Mouse (Mus musculus): ENCODE data around the gene Lce1h. TPM values are rescaled to one million over a fixed set of nuclear protein-coding genes. Genes with fewer than 3 reads are reported as not detected.

The Lce1h gene
- not detected for polyA plus RNA-seq (2017; shearing (Covaris generic))

DNA sequence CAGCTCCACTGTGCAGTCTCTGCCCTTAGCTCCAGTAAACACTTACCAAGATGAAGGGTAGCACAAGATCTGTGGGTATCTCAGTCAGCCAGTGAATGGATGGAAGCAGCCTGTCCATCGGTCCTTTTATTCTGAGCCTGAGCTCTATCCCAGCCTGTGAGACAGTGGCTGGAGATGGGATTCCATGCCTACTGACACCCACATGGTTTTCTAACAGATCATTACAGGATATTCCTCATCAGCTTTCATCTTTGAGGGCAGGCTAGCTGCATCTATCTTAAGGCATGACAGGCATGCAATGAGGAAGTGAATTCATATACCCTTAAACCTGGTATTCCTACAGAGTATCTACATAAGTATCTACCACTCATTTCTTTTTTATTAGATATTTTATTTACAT, at the start of gene Lce1h:
Lce1h (minus strand) TSS at position 101 of the 400 bp plus-strand sequence.

DNA sequence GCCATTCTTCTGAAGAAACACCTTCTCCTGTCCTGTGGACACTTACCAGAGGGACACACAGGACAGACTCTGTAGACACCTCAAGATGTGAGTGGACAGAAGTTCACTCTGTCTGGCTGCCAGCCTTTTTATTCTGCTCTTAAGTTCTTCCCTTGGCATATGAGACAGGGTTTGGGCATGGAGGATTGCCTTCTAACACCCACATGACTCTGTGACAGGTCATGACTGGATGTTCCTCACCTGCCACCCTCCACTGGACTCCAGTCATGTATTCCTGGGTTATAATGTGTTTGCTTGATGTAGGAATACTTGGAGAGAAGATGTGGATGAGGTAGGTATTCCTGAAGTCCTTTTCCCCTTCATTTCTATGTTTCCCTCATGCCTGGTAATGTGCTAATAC, 42.9 kb upstream of the Lce1h start, which contains the start of gene Lce1k:
Lce1k (minus strand) TSS at position 101 of the 400 bp plus-strand sequence.

GRCm38 (mm10) chr3:92790414-92790813, 25.5 kb upstream of the Lce1h start, which contains the start of gene Lce1j:
Lce1j (minus strand) TSS chr3:92790514.

DNA sequence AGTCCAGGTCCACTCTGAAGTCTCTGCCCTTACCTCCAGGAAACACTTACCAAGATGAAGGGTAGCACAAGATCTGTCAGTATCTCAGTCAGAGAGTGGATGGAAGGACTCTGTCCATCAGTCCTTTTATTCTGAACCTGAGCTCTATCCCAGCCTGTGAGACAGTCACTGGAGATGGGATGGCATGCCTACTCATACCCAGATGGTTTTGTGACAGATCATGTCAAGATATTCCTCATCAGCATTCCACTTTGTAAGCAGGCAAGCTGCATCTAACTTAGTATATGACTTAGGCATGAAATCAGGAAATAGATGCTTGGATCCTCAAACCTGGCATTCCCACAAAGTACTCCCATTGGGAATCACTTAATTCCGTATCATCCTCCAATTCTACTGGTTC, 13.9 kb upstream of the Lce1h start, which contains the start of gene Lce1i:
Lce1i (minus strand) TSS at position 101 of the 400 bp plus-strand sequence.

DNA sequence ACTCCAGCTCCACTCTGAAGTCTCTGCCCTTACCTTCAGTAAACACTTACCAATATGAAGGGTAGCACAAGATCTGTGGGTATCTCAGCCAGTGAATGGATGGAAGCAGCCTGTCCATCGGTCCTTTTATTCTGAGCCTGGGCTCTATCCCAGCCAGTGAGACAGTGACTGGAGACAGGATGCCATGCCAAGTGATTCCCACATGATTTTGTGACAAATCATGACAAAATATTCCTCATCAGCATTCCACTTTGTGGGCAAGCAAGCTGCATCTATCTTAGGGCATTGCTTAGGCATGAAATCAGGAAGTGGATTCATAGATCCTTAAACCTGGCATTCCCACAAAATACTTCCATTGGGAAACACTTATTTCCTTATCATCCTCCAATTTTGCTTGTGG, 12.6 kb downstream of the Lce1h start, which contains the start of gene Lce1g:
Lce1g (minus strand) TSS at position 101 of the 400 bp plus-strand sequence.

DNA sequence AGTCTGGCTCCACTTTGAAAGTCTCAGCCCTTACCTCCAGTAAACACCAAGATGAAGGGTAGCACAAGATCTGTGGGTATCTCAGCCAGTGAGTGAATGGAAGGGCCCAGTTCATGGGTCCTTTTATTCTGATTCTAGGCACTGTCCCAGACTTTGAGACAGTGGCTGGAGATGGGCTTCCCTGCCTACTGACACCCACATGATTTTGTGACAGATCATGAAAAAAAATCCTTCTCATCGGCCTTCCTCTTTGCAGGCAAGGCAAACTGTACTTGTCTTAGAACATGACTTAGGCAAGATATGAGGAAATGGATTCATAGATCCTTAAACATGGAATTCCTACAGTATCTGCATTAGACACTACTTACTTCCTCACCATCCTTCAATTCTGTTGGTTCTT, 25.9 kb downstream of the Lce1h start, which contains the start of gene Gm38119:
Gm38119 (minus strand) TSS at position 101 of the 400 bp plus-strand sequence.

DNA sequence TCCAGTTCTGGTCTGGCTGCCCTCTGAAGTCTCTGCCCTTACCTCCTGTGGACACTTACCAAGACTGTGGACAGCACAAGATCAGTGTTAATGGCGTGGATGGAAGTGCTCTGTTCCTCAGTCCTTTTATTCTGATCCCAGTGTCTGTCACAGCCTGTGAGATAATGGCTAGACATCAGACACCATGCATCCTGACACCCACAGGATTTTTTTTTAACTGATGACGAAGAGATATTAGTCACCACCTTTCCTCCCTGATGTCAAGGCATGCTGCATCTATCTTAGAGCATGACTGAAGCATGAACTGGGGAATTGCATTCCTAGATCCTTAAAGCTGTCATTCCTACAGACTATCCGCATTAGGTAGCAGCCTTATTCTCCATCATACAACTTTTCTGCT, 44.6 kb downstream of the Lce1h start, which contains the start of gene Lce1f:
Lce1f (minus strand) TSS at position 101 of the 400 bp plus-strand sequence.

Other genes with a start within 250 kb of the Lce1h start
- not detected for gene 2310046K23Rik, start 230.6 kb downstream of the Lce1h start, polyA plus RNA-seq (2017; shearing (Covaris generic))
- gene Ivl, start 191.3 kb downstream of the Lce1h start, polyA plus RNA-seq (2017; shearing (Covaris generic)), result not detected
- not detected for gene Smcp, start 176.1 kb downstream of the Lce1h start, polyA plus RNA-seq (2017; shearing (Covaris generic))
- not detected for gene 2210017I01Rik, start 157.6 kb downstream of the Lce1h start, polyA plus RNA-seq (2017; shearing (Covaris generic))
- not detected for gene Lce6a, start 143.4 kb downstream of the Lce1h start, polyA plus RNA-seq (2017; shearing (Covaris generic))
- not detected for gene Lce1a1, start 116.8 kb downstream of the Lce1h start, polyA plus RNA-seq (2017; shearing (Covaris generic))
- not detected for gene Lce1b, start 108.1 kb downstream of the Lce1h start, polyA plus RNA-seq (2017; shearing (Covaris generic))
- gene Lce1a2, start 94.8 kb downstream of the Lce1h start, polyA plus RNA-seq (2017; shearing (Covaris generic)), result not detected
- not detected for gene Lce1c, start 85.8 kb downstream of the Lce1h start, polyA plus RNA-seq (2017; shearing (Covaris generic))
- gene Lce1d, start 77.9 kb downstream of the Lce1h start, polyA plus RNA-seq (2017; shearing (Covaris generic)), result not detected
- gene Lce1e, start 56.0 kb downstream of the Lce1h start, polyA plus RNA-seq (2017; shearing (Covaris generic)), result not detected
- not detected for gene Lce1f, start 44.7 kb downstream of the Lce1h start, polyA plus RNA-seq (2017; shearing (Covaris generic))
- not detected for gene Gm38119, start 26.0 kb downstream of the Lce1h start, polyA plus RNA-seq (2017; shearing (Covaris generic))
- not detected for gene Lce1g, start 12.7 kb downstream of the Lce1h start, polyA plus RNA-seq (2017; shearing (Covaris generic))
- not detected for gene Lce1i, start 13.8 kb upstream of the Lce1h start, polyA plus RNA-seq (2017; shearing (Covaris generic))
- not detected for gene Lce1j, start 25.4 kb upstream of the Lce1h start, polyA plus RNA-seq (2017; shearing (Covaris generic))
- gene Lce1k, start 42.8 kb upstream of the Lce1h start, polyA plus RNA-seq (2017; shearing (Covaris generic)), result not detected
- not detected for gene Kprp, start 62.2 kb upstream of the Lce1h start, polyA plus RNA-seq (2017; shearing (Covaris generic))
- not detected for gene Lce1l, start 86.2 kb upstream of the Lce1h start, polyA plus RNA-seq (2017; shearing (Covaris generic))
- not detected for gene 2310050C09Rik, start 105.2 kb upstream of the Lce1h start, polyA plus RNA-seq (2017; shearing (Covaris generic))
- not detected for gene Lce3a, start 161.2 kb upstream of the Lce1h start, polyA plus RNA-seq (2017; shearing (Covaris generic))
- not detected for gene Lce3b, start 167.9 kb upstream of the Lce1h start, polyA plus RNA-seq (2017; shearing (Covaris generic))
- gene Lce3c, start 179.4 kb upstream of the Lce1h start, polyA plus RNA-seq (2017; shearing (Covaris generic)), result not detected
- gene Lce3d, start 192.3 kb upstream of the Lce1h start, polyA plus RNA-seq (2017; shearing (Covaris generic)), result not detected
- gene Lce3e, start 202.0 kb upstream of the Lce1h start, polyA plus RNA-seq (2017; shearing (Covaris generic)), result not detected
- gene Lce3f, start 227.2 kb upstream of the Lce1h start, polyA plus RNA-seq (2017; shearing (Covaris generic)), result not detected

Measured in activated CD4-positive, CD25-positive, alpha-beta regulatory T cell (primary cell).